Mouse (Mus musculus) left cerebral cortex, postnatal 4 days (tissue): Measurements from ENCODE around the gene Megf11. TPM values are rescaled to one million over a fixed set of nuclear protein-coding genes. Genes with fewer than 3 reads are reported as not detected.

Source experiments
- DNase-seq: peaks from one replicate; pipeline ENCODE4 v3.0.0-alpha.2; 2022
- intact Hi-C: fragments of 180-260 bp; cut with DNase I; formaldehyde crosslinking; loops from one replicate; pipeline ENCODE4 v1.15.1; 2025
- total RNA-seq, 2 experiments: library from RNA; stranded (reverse); gene quantifications; 2 replicates each; pipeline ENCODE4 v1.2.3; 2021

The Megf11 gene
- total RNA-seq, 2 experiments from 2014 or later = 3.3 to 5.2 TPM

DNA sequence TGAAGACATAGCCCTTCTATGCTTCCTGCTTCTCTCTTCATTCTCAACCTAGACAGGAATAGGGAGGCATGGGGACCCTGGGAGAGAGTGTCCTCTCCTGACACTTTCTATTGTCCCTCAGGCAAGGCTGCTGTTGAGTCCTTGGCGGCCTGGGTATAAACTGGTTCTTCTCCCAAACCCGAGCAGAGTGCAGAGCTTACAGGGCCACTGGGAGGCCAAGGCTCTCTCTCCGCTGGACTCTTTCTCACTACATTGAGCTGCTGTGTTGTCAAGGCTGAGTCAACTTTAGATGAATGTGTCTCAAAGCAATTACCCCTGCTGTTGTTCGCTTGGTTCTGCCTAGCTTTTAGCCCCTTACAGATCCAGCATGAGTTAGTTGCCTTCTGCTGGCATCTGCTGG lies 168.0 kb downstream of the Megf11 start:
- intact Hi-C loops = no loop called here
- DNase-seq = no peak

DNA sequence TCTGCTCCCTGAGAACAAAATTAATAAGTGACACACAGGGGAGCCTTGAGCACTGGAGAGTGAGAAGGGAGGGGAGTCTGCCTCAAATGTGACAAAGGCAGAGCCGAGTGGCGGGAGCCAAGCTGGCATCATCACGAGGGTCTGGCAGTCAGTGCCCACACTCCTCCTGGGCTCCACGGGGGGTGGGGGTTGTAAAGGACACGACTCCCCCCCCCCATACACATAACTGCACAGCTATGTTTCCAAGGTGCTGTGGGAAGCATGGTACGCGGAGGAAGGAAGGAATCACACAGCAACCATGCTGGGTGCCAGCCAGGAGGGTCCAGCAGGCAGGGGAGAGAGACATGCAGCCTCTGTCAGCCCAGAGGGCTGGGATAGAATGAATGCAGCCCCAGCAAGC lies 170.2 kb downstream of the Megf11 start:
- peak; percentile 72 for DNase-seq
- intact Hi-C loops = no loop called here

DNA sequence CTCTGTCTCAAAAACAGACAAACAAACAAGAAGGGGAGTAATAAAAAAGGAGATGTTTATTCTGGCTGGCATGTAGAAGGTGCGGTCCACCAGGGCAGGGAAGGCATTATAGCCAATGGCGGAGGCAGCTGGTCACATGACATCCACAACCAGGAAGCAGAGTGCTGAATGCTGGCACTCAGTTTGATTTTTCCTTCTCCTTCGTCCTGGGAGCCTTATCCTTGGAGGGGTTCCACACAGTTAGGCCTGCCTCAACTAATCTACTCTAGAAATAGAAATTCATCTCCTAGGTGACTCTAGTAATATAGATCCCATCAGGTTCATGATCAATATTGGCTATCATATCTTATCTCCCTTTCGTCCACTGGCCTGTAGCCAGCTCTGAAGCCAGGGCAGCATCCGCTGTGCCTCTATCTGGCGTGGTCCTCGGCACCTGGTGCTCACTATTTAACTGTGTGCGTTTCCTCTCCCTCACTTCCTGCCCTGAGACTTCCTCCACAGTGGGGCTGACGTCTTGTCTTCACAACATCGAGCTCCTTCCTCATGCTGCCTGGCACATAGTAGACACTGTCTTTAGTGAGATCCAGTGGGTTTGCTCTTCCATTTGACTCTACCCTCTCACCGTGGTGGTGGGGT lies 171.8 kb downstream of the Megf11 start:
- DNase-seq = no peak
- intact Hi-C loops = no loop called here

DNA sequence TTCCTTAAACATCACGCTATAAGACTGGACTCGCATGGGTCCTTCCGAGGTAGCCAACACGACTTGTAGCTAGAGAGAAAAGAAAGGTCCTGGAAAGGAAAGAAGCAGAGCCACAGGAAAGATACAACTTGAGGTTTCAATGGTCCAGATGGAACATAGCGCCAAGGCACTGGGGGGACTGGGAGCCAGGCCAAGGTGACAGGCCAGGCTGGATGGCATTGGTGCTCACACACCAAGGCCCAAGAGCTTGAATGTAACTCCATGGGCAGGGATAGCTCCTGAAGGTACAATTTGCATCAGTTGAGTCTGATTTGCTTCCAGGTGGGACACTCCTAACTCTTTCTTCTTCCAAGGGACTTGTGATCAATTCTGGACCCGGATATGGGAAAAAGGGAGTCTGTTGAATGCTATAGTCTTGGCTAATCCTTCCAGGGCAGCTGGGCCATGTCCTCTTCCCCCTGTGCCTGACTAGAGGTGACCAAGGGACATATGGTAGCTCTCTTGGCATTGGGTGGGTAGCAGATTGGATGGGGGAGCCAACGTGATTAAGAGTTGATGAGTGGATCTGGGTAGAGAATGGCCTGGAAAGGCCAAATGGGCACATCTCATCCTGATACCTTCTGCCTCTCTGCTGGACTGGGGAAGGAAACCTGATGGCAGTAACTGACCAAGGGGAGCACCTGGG lies 172.6 kb downstream of the Megf11 start:
- peak; percentile 83 for DNase-seq

DNA sequence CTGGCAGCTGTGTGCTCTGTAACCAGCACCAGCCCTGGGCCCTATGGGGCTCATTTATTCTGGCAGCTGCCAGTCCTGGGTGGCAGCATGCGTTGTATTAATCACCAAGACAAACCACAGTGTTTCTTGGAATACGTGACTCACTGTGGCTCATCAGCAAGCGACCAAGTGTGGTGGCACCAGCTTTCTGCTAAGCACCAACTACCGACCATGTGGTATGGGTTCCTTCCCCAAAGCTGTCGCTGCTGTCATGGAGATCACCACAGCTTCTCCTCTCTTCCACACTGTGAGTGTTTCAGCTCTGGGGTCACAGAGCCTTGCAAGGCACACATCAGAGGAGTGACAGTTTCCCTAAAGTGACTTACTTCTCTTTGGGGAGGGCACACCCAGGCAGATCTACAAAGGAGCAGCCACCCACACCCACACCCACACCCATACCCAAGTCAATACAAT lies 178.9 kb downstream of the Megf11 start:
- no peak for DNase-seq

More for the DNA sequence above, 172.6 kb downstream of the Megf11 start:
- intact Hi-C loops = no loop called here

DNA sequence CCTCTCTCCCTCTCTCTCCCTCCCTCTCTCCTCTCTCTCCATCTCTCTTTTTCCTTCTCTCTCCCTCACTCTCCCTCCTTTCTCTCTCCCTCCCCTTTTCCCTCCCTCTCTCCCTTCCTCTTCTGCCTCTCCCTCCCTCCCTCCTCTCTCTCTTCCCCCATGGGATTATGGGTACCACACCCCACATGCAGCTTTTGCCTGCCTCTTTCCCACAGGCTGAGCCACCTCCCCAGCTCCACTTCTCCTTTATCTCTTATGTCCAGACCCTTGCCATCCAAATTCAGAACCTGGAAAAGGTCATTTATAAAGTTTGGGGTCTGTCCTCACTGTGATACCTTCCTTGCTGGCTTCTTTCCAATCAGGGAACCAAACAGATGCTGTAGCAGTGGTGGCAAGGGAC lies 180.5 kb downstream of the Megf11 start:
- intact Hi-C loops = no loop called here
- no peak for DNase-seq

More for the DNA sequence above, 178.9 kb downstream of the Megf11 start:
- intact Hi-C loops = no loop called here

DNA sequence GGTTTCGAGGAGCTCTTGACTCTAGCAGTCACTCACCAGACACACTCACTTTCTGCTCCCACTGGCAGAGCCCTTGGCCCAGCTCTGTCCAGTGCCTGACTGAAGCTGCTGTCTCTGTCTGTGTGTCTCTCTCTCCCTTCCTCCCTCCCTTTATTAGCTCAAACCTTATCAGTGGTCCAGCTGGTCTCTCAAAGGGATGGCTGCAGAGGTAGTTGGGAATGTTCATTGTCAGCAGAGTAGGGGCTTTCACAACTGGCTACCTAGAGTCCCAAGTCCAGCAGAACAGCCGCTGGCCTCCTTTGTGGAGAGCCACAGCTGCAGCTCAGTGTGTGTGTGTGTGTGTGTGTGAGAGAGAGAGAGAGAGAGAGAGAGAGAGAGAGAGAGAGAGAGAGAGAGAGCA lies 180.9 kb downstream of the Megf11 start:
- intact Hi-C loops = no loop called here
- no peak for DNase-seq

DNA sequence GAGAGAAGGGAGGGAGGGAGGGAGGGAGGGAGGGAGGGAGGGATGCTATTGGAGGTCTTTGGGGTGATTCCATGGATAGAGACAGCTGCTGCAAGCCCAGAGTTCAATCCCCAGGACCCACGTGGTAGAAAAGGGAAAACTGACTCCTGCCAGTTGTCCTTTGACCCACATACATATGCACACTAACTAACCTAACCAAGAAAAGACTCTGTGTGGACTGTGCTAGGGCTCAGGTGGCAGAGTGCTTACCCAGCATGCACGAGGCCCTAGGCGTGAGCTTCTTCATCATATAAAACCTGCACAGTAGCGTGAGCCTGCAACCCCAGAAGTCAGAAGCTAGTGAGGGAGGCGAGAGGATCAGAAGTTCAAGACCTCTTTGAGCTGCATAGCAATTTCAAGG lies 182.1 kb downstream of the Megf11 start:
- no peak for DNase-seq
- intact Hi-C loops = no loop called here

DNA sequence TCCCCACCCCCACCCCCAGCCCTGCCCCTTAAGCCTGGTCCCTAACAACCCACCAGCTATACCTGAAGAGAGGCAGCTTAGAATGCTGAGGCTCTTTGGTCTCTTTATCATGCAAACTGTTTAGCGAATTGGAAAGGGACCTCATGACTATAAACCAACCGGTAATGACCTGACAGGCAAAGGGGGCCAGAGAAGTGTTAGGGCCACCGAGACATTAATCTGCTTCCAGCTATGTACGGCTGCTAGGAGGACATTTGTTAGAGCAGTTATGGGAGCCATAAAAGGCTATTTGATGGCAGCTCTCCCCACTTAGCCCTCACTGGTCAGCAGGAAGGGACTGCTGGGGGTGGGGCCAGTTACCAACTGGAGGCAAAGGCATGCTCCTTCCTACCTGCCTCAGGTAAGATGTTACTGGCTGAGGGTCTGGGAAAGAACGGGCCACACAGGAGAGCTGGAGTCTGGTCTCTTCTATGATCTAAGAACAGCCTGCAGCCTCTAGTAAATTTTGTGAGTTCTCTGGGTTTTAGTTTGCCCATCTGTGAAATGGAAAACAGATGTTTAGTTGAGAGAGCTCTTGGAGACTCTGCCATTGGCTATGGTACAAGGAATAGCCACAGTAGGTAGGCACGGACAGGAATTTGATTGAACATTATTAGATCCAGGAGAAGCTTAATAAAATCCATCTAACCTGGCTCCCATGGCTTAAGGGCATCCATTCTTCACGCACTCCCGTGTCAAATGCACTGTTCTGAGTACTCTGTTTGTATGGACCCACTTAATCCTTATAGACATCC lies 183.2 kb downstream of the Megf11 start:
- DNase-seq = no peak
- intact Hi-C loops = no loop called here

DNA sequence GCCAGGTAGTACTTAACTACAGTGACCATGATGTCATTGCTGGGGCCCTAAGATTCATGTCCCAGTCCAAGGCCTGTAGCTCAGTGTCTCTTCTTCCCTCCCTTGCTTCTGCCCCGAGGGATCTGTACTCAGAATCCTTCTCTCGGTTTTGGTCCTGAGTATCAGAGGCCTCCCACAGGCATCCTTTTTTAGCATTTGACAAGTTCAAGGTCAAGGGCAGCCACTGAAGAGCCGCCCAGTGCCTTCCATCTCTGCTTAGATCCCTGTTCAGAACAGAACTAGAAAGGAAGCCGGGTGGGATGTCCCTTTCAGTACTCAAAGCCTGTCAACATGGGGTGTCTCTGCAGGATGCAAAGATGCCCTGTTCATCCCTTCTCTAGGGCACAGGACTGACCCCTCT lies 185.0 kb downstream of the Megf11 start:
- DNase-seq = no peak
- intact Hi-C loops = no loop called here

DNA sequence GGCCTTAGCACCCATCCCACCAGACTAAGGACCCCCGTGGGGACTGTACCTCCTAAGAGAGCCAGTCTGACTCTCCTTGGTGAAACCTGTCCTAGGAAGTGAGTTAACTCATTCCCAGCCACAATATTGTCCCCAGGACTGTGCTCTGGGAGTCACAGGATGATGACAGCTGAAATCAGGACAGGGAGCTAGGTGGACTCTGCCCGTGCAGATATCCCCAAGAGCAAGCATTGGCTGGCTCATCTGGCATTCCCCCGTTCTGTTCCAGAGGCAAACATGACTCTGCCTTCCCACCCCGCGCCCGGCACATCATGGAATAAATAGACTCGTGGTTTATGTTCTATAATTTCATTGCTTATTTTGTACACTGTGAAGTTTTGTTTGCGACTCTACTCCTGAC lies 185.7 kb downstream of the Megf11 start:
- intact Hi-C loops = no loop called here
- no peak for DNase-seq

DNA sequence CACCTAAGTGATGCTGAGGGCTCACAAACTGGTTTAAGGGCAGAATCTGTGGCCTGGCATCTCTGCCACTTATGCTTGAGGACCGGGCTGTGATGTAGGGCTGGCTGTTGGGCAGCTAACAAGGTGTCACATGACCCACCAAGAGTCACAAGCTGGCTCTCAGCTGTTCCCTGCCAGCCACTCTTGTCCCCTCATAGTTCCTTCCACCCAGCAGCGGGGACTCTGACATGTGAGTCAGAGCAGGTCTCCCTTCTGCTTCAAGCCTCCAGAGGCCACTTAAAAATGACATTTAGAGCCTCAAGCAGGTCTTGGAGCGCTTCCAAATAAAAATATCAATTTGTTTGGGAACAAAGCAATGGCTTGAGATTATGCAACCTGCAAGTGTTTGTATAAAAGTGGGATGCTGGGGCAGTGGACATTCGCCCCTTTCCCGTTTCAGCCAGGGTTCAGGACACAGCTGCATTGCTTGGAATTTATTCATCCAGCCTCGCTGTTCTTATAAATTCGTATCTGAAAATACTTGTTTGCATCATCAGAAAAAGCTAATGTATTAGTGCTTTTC lies 187.3 kb downstream of the Megf11 start:
- no peak for DNase-seq
- intact Hi-C loops = no loop called here

DNA sequence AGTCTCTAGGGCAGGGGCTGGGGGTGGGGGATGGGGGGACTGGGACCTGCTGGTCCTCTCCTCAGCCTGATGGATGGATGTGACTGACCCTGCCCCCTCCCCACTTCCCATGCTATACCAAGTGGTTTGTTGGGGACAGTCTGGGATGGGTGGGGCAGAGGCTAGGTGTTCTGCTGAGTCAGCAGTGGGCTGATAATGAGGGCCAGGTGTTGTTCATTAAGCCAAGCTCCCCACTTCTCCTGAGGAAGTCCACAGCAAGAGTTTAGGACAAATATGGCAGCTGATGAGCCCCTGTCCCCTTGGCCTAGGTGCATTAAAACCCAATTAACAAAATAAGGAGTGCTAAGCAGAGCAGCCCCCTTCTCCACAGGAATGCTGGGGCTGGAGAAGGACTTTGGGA lies 190.2 kb downstream of the Megf11 start:
- no peak for DNase-seq
- intact Hi-C loops = no loop called here

DNA sequence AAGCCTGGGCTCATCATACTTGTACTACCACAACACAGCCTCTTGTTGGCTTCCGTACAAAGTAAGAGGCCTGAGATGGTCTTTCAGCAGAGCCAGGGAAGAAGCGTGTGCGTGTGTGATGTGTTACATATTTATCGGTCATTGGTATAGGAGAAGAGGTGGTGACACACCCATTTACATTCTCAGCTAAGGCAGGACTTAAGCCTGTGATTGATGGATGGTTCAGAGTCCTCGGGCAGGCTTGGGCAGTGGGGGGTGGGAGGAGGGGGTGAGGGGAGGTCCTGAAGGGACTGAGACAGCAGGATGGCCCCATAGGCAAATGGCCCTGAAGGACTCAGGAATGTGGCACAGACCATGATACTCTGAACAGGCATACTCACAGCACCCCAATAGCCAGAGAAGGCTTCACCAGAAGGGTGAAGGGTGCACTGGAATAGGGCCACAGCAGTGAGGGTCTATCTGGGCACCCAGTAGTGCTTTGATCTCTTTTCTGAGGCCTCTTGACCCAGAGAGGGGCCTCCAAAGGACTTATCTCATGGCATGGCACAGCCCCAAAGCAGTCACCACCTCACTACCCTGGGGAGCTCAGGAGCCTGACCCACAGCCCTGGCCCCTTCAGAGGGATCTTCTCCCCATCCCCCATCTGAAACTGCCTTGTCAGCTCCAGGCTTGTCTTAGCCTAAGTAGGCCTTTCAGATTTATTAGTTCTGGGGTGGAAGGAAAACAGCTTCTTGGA lies 190.9 kb downstream of the Megf11 start:
- DNase-seq = no peak
- intact Hi-C loops = no loop called here

DNA sequence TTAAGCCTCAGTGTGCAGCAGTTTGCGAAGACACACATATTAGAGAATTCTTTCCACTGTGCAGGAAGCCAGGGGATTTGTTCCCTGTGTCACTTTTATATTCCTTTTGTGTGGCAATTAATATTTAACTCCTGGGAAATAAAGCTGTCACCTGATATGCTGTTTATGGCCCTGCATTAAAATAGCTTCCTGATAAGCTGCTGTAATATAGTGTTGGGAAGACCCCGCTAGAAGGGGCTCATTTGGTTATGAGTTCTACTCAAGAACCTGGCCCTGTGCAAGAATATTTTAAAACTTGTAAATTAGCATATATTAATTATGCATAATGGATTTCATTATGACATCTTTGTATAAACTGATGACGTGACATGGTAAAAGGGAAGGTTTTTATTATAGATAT lies 191.7 kb downstream of the Megf11 start:
- DNase-seq = no peak
- intact Hi-C loops = no loop called here

DNA sequence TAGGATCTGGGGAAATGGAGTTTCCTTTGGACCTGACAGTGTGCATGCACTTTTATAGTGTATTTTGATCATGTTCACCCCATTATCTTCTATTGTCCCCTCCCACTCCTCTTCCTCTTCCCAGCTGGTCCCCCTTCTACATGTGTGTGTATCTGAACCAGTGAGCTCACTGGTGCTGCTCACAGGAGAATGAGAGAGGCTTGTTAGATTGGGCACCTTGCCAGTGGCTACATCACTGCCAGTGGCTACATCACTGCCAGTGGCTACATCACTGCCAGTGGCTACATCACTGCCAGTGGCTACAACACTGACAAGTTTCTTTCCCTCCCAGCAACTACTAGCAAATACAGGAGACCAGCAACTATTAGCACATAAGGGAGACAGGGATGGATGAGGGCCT lies 192.6 kb downstream of the Megf11 start:
- intact Hi-C loops = no loop called here
- peak; percentile 41 for DNase-seq

DNA sequence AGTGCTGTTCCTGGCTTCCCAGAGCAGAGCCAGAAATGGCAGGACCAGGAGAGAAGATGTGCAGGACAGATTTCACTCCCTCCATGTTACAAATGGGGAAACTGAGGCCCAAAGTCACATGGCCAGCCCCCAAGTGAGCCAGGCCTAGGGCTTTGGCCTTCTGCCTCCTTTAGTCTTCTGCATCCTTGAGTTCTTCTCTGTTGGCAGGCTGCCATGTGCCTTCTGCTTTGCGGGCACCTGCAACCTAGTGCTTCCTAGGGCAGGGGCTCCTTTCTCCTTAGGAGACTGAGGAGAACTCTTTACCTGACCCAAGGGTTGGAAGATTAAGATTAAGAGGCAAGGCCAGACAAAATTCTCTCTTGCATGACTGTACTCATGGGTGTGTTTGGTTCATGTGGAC lies 193.9 kb downstream of the Megf11 start:
- DNase-seq = peak; percentile 39

DNA sequence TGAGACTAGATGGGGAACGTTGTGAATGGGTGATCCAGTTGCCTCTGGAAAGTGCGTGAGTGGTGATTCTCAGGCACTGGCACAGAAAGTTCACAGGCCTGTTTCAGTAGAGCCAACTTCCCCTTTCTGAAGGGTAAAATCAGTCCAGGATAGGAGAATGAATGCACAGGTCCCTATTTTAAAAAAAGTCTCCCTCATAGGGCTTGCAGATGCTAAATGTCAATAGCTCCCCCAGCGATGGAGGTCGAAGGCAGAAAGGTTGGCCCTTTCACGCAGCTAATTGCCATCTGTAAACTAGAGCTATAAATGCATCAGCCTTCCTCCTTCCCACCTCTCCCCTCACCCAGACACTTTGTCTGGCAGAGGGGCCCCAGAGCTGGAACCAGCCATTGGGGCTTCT lies 200.9 kb downstream of the Megf11 start:
- no peak for DNase-seq
- intact Hi-C loops = no loop called here

More for the DNA sequence above, 193.9 kb downstream of the Megf11 start:
- intact Hi-C loops = no loop called here

DNA sequence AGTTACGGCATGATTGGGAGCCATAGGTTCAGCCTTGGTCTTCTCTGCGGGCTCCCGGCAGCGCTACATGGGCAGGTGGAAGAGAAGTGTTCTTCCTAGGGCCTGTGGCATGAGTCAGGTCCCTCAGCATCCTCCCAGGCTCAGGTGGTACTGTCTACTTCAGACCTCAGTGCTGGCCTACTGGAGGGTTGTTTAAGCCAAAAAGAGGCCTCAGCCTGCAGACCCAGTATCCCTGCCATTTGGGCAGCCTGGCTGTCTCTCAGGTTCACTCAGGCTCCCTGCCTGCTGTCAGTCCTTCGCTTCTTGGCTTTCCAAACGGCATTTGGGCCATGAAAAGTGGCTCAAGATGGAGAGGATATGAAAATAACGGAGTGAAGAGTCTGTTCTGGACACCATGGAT lies 202.6 kb downstream of the Megf11 start:
- DNase-seq = no peak
- intact Hi-C loops = no loop called here

DNA sequence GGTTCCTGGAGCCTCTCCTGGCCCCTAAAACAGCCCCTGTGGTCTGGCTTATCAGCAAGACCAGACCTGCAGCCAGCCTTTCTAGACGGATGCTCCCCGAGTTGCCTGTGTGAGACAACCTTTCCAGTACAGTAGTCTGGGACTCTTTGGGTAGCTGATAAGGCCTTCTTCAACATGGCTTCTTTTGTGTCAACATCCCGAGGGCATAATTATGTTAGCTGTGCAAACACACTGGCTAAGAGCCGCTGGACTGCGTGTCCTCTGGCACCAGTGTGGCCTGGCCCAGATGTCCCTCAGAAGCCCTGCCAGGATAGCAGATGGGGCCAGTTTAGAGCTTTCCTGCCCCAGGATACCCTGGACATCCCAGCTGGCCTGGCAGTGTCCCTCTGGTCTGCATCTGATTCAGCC lies 205.2 kb downstream of the Megf11 start:
- intact Hi-C loops = no loop called here
- peak; percentile 91 for DNase-seq

DNA sequence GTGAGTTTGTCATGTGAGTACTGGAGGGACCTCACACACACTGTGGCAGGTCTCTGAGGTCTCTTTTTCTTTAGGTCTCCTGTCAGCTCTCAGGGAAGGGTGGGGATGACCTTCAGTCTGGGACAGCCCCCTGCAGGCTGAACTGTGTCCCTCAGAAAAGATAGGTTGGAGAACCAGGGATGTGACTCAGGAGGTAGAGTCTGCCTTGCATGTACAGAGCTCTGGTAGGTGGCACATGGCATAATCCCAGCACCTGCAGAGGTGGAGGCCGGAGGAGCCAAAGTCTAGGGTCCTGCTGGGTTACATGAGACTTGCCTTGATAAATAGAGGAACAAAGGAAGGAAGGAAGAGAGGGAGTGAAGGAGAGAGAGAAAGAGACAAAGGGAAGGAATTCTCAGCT lies 206.0 kb downstream of the Megf11 start:
- no peak for DNase-seq
- intact Hi-C loops = no loop called here
